Mouse (Mus musculus): ENCODE results near the gene Mrvi1.

Gene Mrvi1

DNA sequence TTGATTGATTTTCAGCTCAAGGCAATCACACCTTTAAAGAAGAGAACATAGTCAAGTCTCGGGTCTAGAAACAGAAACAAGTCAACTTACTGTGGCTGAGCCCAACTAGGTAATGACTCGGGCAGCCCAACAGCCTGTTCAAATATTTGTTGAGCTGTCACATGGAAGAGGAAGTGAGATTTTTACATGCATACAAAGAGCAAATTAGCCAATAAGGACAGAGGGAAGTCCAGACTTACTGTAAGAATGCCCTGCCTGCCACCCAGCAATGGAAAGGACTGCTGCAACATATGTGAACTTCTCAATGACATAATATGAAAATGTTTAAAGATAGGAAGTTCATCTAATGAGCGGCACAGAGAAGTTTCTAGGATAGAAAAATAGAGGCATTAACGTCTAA lies 141.9 kb downstream of the Mrvi1 start:
- in situ Hi-C loops (cut with MboI, MseI), result no loop called here

DNA sequence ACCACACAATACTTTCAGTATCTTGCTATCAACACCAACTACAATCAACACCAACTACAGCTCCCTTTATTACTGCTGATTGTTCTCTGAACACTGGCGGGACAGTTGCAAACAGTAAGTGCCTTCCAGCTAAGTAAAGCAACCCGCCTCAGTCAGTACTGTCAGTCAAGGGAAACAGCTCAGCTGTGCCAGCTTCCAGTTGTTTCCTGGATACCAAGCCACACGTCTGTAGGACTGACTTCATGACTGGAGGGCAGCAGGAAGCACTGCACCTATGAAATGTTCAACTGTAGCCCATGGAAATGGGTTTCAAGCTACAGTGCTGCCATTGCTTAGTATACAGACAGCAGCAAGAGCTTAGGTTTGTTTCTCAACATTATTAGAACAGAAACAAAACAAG lies 147.7 kb downstream of the Mrvi1 start:
- in situ Hi-C loops (cut with MboI, MseI), result no loop called here

DNA sequence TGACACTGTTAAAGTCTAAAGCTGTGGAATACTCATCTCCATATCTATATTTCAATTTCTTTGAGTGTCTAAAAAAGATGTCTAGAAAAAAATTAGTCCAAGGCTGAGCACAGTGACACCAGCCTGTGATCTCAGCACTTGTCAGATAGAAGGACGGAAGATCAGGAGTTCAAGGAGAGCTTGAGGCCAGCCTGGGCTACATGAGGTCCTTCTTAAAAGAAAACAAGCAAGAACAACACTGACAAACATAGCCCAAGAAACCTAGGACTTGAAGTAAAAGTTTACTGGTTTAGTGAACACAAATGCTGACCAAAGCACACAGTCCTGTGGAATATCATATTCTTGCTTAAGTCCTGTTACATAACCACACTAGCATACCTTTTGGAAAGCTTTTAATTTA lies 148.2 kb downstream of the Mrvi1 start:
- in situ Hi-C loops (cut with MboI, MseI), result no loop called here

DNA sequence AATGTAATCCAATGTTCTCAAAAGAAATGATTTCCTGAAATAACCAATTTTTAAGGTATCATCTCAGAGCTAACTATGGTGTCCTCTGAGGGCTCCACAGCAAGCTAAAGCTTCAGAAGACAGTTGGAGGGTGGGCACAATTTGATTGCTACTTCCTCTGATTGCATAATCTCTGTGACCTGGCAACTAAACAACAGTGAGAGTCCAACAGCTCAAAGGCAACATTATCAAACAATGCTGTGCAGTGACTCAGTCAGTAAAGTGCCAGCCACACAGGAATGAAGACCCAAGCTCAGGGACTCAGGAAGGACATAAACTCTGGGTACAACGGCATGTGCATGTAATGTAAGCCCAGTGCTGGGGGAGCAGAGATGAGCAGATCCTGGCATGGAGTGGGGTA lies 149.2 kb downstream of the Mrvi1 start:
- in situ Hi-C loops (cut with MboI, MseI), result no loop called here

DNA sequence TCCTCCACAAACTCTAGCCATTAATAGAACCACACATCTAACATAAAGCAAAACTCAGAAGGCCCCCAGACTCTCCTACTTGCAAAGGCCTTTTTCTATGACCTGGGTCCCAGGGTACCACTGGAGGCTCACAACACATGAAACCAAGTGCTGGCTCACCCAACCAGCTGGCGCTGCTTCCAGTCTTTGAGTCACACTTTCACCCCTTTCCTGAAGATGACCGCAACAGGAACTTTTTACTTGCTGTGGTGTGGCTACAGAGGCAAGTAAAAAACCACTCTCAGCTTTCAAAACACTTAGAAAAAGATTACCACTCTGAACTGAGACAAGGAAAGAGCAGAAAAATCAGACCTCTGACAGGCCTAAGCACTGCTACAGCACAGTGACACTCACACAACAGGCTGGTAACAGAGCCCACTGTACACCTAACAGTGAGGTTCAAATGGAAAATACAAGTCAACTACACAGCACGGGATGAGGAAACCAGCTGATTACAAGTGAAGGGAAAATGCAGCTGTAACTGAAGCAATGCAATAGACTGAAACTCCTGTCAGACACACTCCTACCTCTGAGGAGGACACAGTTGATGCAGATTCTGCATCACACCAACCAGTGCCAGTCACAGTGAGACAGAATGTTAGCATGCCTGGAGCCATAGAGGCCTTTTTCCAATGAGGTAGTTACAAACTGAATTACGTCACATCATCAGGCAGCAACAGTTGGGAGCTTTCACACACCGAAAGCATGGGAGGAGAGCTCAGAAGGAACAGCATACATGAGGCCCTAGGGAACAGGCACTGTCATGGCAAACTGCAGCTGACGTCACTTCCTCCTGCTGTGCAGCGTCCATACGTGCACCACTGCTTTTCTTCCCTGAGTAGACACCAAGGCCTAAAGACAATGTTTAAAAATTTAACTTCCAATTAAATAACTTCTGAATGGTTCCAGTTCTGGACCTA lies 158.0 kb downstream of the Mrvi1 start:
- in situ Hi-C loops (cut with MboI, MseI), result loop anchor here (10.0 kb wide), 1 partner anchor 101 kb away; no protein-coding TSS in a partner anchor

DNA sequence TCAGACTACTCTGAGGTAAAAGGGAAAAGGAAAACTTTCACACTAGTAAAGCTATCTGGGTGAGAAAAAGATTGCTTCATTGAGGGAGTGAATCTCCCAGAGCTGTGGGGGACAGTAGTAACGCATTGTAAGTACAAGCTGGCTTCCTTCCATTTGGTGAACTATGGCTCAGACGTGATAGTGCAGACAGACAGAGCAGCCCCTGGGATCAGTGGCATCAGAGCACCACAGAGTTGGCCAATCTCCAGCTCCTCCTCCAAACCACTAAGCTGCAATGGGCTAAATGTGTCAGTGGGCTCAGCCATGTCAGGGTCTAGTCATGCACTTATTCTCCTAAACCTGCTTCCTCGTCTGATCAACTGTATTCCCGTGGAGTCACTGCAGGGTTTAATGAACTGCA lies 158.7 kb downstream of the Mrvi1 start:
- in situ Hi-C loops (cut with MboI, MseI), result loop anchor here (10.0 kb wide), 1 partner anchor 101 kb away; no protein-coding TSS in a partner anchor

DNA sequence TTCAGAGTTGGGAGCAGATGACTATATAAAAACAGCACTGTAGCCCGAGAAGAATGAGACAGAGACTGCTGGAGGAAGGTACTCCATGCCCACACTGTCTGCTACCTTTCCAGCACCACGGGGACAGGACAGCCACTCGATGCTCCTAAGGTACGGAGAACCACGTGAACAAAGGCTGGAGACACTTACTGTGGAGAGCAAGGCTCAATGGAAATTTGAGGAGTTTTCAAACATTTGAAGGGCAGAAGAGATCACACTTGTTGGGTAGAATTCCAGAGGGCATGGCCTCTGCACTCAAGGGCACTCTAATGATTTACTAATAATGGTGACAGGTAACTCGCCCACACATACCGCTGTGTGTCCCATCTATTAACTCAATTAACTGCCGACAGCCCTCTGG lies 159.2 kb downstream of the Mrvi1 start:
- in situ Hi-C loops (cut with MboI, MseI), result loop anchor here (10.0 kb wide), 1 partner anchor 102 kb away; no protein-coding TSS in a partner anchor

DNA sequence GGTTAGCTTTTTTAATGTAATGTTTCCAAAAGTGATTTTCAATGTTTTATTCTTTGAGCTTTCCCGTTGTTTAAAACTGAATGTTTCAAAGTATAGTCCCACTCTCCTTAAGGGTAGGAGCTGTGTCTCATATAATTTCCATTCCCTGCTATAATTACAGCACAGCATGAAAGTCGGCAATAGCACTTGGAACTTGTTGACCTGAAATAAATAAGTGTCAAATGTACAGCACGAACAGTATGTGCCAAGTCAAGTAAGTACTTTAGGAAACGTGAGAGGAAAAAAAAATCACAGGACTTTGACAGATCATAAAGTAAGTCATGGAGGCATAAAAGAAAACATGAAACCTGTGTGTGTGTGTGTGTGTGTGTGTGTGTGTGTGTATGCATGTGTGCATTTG lies 160.2 kb downstream of the Mrvi1 start:
- in situ Hi-C loops (cut with MboI, MseI), result loop anchor here (10.0 kb wide), 1 partner anchor 103 kb away; no protein-coding TSS in a partner anchor

DNA sequence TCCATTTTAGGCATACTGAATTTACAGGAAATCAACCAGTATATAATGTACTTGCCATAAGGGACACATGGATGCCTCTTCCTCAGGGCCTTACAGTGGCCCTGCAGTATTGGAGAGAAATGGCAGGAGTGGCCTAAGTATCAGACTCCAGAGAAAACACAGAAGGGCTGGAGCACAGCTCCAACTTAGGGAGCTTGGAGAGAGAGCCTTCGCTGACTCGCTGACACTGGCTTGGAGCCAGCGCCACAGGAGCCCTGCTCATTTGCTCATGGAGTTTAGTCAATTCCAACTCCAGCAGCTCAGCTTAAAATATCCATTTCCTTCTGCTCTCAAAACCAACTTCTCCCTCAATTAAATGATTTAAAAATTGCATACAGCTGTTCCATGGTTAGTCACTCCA lies 160.6 kb downstream of the Mrvi1 start:
- in situ Hi-C loops (cut with MboI, MseI), result loop anchor here (10.0 kb wide), 1 partner anchor 103 kb away; no protein-coding TSS in a partner anchor

DNA sequence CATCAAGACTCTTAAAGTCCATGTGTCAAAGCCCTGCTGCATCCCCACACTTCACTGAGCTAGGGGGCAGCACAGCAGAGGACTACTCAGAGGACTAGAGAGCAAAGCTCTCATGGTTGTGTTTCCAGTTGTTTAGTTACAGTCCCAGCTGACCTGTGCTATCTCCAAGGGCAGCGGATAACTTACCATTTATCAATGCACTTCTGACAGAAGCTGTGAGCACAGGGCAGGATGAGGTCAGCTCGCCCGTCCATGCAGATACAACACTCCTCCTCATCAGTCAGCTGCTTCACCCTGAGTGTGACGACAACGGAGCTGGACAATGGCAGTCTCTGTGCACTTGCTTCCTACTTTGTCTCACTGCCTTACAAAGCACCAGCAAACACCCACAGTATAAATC lies 161.2 kb downstream of the Mrvi1 start:
- in situ Hi-C loops (cut with MboI, MseI), result loop anchor here (10.0 kb wide), 1 partner anchor 104 kb away; no protein-coding TSS in a partner anchor

DNA sequence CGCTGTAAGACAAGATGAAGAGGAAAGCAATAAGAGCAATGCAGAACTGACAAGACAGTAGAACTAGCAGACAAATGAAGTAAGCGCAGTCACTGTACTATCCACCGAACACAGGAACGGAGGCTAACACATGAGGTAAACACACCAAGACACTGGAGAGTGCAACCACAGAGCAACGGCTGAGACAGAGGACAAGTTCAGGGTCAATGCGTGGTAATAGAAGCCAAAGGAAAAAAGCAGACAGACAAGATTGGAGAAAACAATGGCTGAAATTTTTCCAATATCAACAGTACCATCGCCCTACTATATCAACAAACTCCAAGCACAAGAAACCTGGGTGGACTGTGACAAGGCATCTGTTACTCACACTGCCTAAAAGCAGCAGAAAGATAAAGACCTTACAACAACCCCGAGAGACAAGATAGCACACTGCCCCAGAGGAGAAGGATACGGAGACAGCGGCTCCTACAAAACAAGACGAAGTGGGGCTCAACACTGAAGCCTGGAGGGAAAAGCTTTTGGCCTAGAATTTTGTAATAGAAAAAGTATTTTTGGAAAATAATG lies 163.4 kb downstream of the Mrvi1 start:
- in situ Hi-C loops (cut with MboI, MseI), result no loop called here

Measured in T-helper 2 cell (primary cell).